Comparison of ENCODE assay signal across 28 mouse cellular contexts in genomic region chr4:22112209-22112608, GRCm38 (mm10).
DNase-seq lines count a peak whose midpoint lies in the region; ATAC-seq and TF ChIP-seq lines count a peak whose summit lies in the region.
"Had no signal": no experiment of that assay in that cellular context is flagged by ENCODE, and none has a peak within 500 bp of the region (broad histone marks: within the 10 kb centered on the region; RNA-seq: fewer than 3 reads in every experiment).

No protein-coding gene starts in this region.

- H3K4me1 ChIP-seq in heart, embryonic 13.5 days, result peaks cover 18% of the 10 kb centered on the region
- peaks cover 9% of the 10 kb centered on the region; the same call in 1 of the 2 replicates for H3K4me1 ChIP-seq in hindbrain, embryonic 14.5 days (replicated peaks; ENCODE audit: control insufficient read depth, insufficient read depth, low read length)
- no peaks in the 10 kb centered on the region for H3K4me1 ChIP-seq in hindbrain, embryonic 11.5 days (replicated peaks; ENCODE audit: control insufficient read depth, insufficient read depth, low read length)
- H3K4me1 ChIP-seq in neural tube, embryonic 14.5 days (ENCODE audit: control insufficient read depth, insufficient read depth, low read length), result no peaks in the 10 kb centered on the region
- H3K4me1 ChIP-seq: liver, embryonic 12.5 days had no signal

- H3K4me2 ChIP-seq in heart, embryonic 13.5 days, result no peak overlapping the region
- no peak overlapping the region for H3K4me2 ChIP-seq in hindbrain, embryonic 14.5 days (replicated peaks)
- H3K4me2 ChIP-seq in hindbrain, embryonic 11.5 days (replicated peaks; ENCODE audit: low read depth, low read length), result no peak overlapping the region
- no peak overlapping the region for H3K4me2 ChIP-seq in neural tube, embryonic 14.5 days (ENCODE audit: low read depth, low read length)
- H3K4me2 ChIP-seq: forebrain, embryonic 15.5 days; heart, embryonic 12.5 days; kidney, embryonic 15.5 days; liver, embryonic 12.5 days had no signal

- no peak for DNase-seq in heart, adult 9 months (ENCODE audit: low spot score in 2 of 2)
- DNase-seq in hindbrain, embryonic 14.5 days (ENCODE audit: low spot score), result no peak
- DNase-seq in hindbrain, embryonic 11.5 days (ENCODE audit: low spot score), result no peak
- DNase-seq in brain, embryonic 14.5 days (ENCODE audit: low read depth), result peak; percentile 45
- DNase-seq: adrenal gland, postnatal 10 days; cerebellum, adult 11 months; cerebellum, adult 9-10 months; cerebellum, postnatal 36 days; gastrocnemius, postnatal 25 days; heart, postnatal 36 days; kidney, adult 18-20 months; kidney, postnatal 36 days; liver, postnatal 0 days; lung, postnatal 36 days; right cerebral cortex, postnatal 4 days; thymus, adult 2 months; thymus, postnatal 36 days had no signal

- no peak overlapping the region for H3K9ac ChIP-seq in heart, embryonic 13.5 days
- no peak overlapping the region for H3K9ac ChIP-seq in hindbrain, embryonic 14.5 days
- no peak overlapping the region for H3K9ac ChIP-seq in hindbrain, embryonic 11.5 days (ENCODE audit: low read depth, low read length)
- no peak overlapping the region for H3K9ac ChIP-seq in neural tube, embryonic 14.5 days (replicated peaks; ENCODE audit: low read depth, low read length)
- H3K9ac ChIP-seq: forebrain, embryonic 15.5 days; heart, embryonic 12.5 days; kidney, embryonic 15.5 days; liver, embryonic 12.5 days; liver, postnatal 0 days had no signal

- peak overlapping the region; percentile 26 for H3K27ac ChIP-seq in heart, embryonic 13.5 days (replicated peaks)
- no peak overlapping the region for H3K27ac ChIP-seq in hindbrain, embryonic 14.5 days
- no peak overlapping the region for H3K27ac ChIP-seq in hindbrain, embryonic 11.5 days (ENCODE audit: low read depth, low read length)
- no peak overlapping the region for H3K27ac ChIP-seq in neural tube, embryonic 14.5 days (ENCODE audit: low read depth, low read length)
- H3K27ac ChIP-seq: forebrain, embryonic 15.5 days; kidney, embryonic 15.5 days; layer of hippocampus, adult 2 months; liver, embryonic 12.5 days; stomach, postnatal 0 days had no signal

- H3K27me3 ChIP-seq in heart, embryonic 13.5 days (replicated peaks), result no peaks in the 10 kb centered on the region
- H3K27me3 ChIP-seq in hindbrain, embryonic 14.5 days (ENCODE audit: control insufficient read depth, insufficient read depth, low read length), result no peaks in the 10 kb centered on the region
- H3K27me3 ChIP-seq in hindbrain, embryonic 11.5 days (ENCODE audit: control insufficient read depth, insufficient read depth, low read length), result no peaks in the 10 kb centered on the region
- no peaks in the 10 kb centered on the region for H3K27me3 ChIP-seq in neural tube, embryonic 14.5 days (ENCODE audit: control insufficient read depth, insufficient read depth, low read length)
- H3K27me3 ChIP-seq: forebrain, embryonic 15.5 days; heart, embryonic 12.5 days; kidney, embryonic 15.5 days; liver, embryonic 12.5 days; Patski had no signal

- H3K36me3 ChIP-seq in heart, embryonic 13.5 days, result no peaks in the 10 kb centered on the region
- H3K36me3 ChIP-seq in hindbrain, embryonic 14.5 days (replicated peaks; ENCODE audit: control insufficient read depth, insufficient read depth), result no peaks in the 10 kb centered on the region
- H3K36me3 ChIP-seq in hindbrain, embryonic 11.5 days (ENCODE audit: control insufficient read depth, insufficient read depth, low read length), result no peaks in the 10 kb centered on the region
- H3K36me3 ChIP-seq in neural tube, embryonic 14.5 days (ENCODE audit: control insufficient read depth, insufficient read depth, low read length), result no peaks in the 10 kb centered on the region
- H3K36me3 ChIP-seq: forebrain, embryonic 15.5 days; heart, embryonic 12.5 days; kidney, embryonic 15.5 days; liver, embryonic 12.5 days had no signal

- WGBS in heart, embryonic 13.5 days, result 60% methylated on average over 5 of the region's 5 CpGs
- WGBS in hindbrain, embryonic 14.5 days, result 39% methylated on average over 5 of the region's 5 CpGs
- WGBS in hindbrain, embryonic 11.5 days, result 72% methylated on average over 5 of the region's 5 CpGs
- WGBS in neural tube, embryonic 14.5 days, result 42% methylated on average over 5 of the region's 5 CpGs

- ATAC-seq in heart, embryonic 13.5 days (ENCODE audit: extremely low read depth, insufficient number of reproducible peaks, low FRiP score, low TSS enrichment), result no peak
- ATAC-seq in hindbrain, embryonic 14.5 days (ENCODE audit: low FRiP score), result peak; percentile 64
- no peak for ATAC-seq in hindbrain, embryonic 11.5 days (ENCODE audit: low FRiP score)
- ATAC-seq in neural tube, embryonic 14.5 days (ENCODE audit: low read depth), result peak; percentile 42; the same call in 1 of the 2 replicates
- ATAC-seq in granulocyte monocyte progenitor cell, adult 5-6 weeks (replicated peaks; ENCODE audit: poor library complexity, severe bottlenecking), result no peak
- ATAC-seq: forebrain, embryonic 15.5 days; hindbrain, embryonic 16.5 days; liver, embryonic 12.5 days; liver, postnatal 0 days; Patski had no signal

- no peak for TF ChIP-seq POLR2A in brain, embryonic 14.5 days (IDR thresholded peaks at IDR 0.05; ENCODE audit: borderline replicate concordance, extremely low read depth, insufficient read depth, insufficient read length, poor library complexity, severe bottlenecking)

- TF ChIP-seq CTCF in brain, embryonic 14.5 days (IDR thresholded peaks at IDR 0.05; ENCODE audit: borderline replicate concordance, extremely low read depth, insufficient read depth, insufficient read length), result no peak

- H3K9me3 ChIP-seq in heart, embryonic 13.5 days, result no peaks in the 10 kb centered on the region
- H3K9me3 ChIP-seq in hindbrain, embryonic 14.5 days (ENCODE audit: control insufficient read depth, low read length), result no peaks in the 10 kb centered on the region
- H3K9me3 ChIP-seq in hindbrain, embryonic 11.5 days (ENCODE audit: control insufficient read depth, low read length), result no peaks in the 10 kb centered on the region
- H3K9me3 ChIP-seq in neural tube, embryonic 14.5 days (ENCODE audit: control insufficient read depth, low read length), result no peaks in the 10 kb centered on the region
- H3K9me3 ChIP-seq: forebrain, embryonic 15.5 days; heart, embryonic 12.5 days; kidney, embryonic 15.5 days; liver, embryonic 12.5 days had no signal

- H3K4me3 ChIP-seq in heart, embryonic 13.5 days, result no peak overlapping the region
- no peak overlapping the region for H3K4me3 ChIP-seq in hindbrain, embryonic 14.5 days (replicated peaks; ENCODE audit: low read length)
- H3K4me3 ChIP-seq in hindbrain, embryonic 11.5 days (ENCODE audit: low read depth, low read length), result no peak overlapping the region
- H3K4me3 ChIP-seq in neural tube, embryonic 14.5 days (ENCODE audit: low read depth, low read length), result no peak overlapping the region
- H3K4me3 ChIP-seq: forebrain, embryonic 15.5 days; heart, embryonic 12.5 days; kidney, embryonic 15.5 days; layer of hippocampus, adult 2 months; liver, embryonic 12.5 days had no signal

Comparison
In these comparisons a context has a peak if more than half of its experiments do, and no peak if none do; other contexts are left out.
1. ATAC-seq: peak in hindbrain, embryonic 14.5 days (single experiment) and neural tube, embryonic 14.5 days (single experiment); none in heart, embryonic 13.5 days (single experiment), hindbrain, embryonic 11.5 days (single experiment) and granulocyte monocyte progenitor cell, adult 5-6 weeks (single experiment).